Mouse (Mus musculus): ENCODE measurements around the gene Mef2a. TPM values are rescaled to one million over a fixed set of nuclear protein-coding genes. Genes with fewer than 3 reads are reported as not detected.

Mef2a gene
- 32.1 and 32.6 TPM in 2 replicates for polyA plus RNA-seq (2016; fragmentation: Nextera tagmentation; extraction: Ambion mirVana)

DNA sequence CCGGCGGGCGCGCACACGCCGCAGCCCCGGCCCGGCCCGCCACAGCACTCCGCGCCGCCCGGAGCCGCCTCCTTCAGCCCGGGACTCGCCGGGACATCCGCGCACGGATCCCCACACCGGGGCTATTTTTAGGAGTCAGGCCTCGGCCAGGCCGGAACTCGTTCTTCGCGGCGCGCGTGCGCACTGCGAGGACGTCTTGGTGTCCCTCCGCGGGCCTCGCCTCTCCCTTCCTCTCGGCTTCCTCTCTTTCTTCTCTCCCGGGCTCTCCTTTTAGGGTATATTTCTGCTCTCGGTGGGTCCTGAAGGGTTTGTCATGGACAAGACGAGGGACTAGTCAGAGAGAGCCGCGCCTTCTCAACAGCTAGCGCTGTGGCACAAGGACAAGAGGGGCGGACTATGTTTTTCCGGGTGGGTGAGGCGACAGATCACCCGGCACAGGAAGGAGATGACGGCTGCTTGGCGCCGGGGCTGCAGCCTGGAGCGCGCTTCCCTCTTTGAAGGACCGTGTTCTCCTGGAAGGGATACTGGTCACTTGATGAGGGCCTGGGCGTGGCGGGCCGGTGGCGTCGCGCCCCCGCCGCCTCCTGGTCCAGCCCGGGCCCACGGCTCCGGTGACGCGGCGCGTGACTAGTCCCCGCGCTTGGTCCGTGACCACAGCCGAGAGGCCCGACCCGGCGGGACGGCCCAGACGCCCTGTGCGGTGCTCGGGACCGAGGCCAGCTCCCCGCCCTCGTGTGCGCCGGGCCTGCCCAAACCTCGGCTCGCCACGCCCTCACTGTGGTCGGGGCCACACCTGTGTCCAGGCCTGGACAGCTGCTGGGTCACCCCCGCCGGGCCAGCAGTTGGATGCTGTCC is at the start of gene Mef2a:
Gene Mef2a (minus strand): TSS at position 130 of the 855 bp plus-strand sequence.
- under 1% methylated on average over 82 of the region's 89 CpGs for WGBS
- Histone ChIP-seq H3K9me3 (no peaks in the 10 kb centered on the region), H3K27ac (peak within 1 kb of the TSS; percentile 98), H3K36me3 (no peaks in the 10 kb centered on the region), H3K4me3 (peak within 1 kb of the TSS; percentile 96), H3K4me2 (replicated peaks) (peak within 1 kb of the TSS; percentile 93), H3K27me3 (no peaks in the 10 kb centered on the region), H3K9ac (peak within 1 kb of the TSS; percentile 98), H3K4me1 (peaks cover 10% of the 10 kb centered on the region; the same call in 1 of the 2 replicates)
- peak; percentile 86 for ATAC-seq (ENCODE audit: insufficient number of reproducible peaks, insufficient read depth, low FRiP score, low TSS enrichment)

DNA sequence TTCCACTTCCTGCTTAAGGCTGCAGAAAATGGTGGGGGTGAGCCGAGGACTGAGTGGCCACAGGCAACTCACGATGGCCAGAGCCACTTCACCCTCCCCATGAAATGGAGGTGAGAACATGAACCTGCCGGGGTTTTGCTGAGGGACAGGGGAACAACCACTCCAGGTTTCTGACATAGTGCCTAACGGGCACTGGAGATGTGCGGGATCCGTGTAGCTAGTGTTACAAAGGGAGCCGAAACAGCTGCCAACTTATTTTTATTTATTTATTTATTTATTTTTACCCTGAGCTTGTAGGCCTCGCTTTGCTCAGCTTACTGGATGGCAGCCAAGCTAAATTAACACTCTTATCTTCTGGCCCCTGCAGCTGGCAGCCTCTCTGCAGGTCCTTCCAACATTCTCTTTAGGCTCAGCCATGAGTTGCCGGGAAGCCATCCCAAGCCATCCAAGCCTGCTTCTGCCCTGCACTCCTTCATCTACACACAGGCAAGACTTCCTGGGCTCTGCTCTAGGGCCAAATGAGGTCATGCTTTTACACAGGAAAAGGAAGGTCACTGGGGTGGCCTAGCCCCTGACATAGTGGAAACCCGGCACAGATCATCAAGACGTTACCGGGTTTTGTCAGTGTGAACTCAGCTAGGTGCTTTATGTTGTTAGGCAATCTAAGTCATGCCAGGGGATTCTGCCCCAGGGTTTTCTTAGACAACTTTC is 49.0 kb upstream of the Mef2a start:
- H3K4me1 ChIP-seq = 0 out of 2 replicates have a peak, but pooled peaks cover 4% of the 10 kb centered on the region
- no peaks in the 10 kb centered on the region for H3K36me3 ChIP-seq
- H3K4me3 ChIP-seq = no peak overlapping the region
- H3K27me3 ChIP-seq = no peaks in the 10 kb centered on the region
- H3K9me3 ChIP-seq = no peaks in the 10 kb centered on the region
- H3K4me2 ChIP-seq (replicated peaks) = no peak overlapping the region
- H3K9ac ChIP-seq = no peak overlapping the region
- no peak overlapping the region for H3K27ac ChIP-seq
- ATAC-seq (ENCODE audit: insufficient number of reproducible peaks, insufficient read depth, low FRiP score, low TSS enrichment) = no peak
- WGBS = 63% methylated on average over 12 of the region's 12 CpGs

- Histone ChIP-seq H3K4me1 (0 out of 2 replicates have a peak, but pooled peaks cover 4% of the 10 kb centered on the region), H3K27me3 (no peaks in the 10 kb centered on the region), H3K9me3 (no peaks in the 10 kb centered on the region), H3K4me2 (replicated peaks) (no peak overlapping the region), H3K27ac (no peak overlapping the region), H3K9ac (no peak overlapping the region), H3K4me3 (no peak overlapping the region), H3K36me3 (no peaks in the 10 kb centered on the region)
- 64% methylated on average over 3 of the region's 3 CpGs for WGBS
- ATAC-seq (ENCODE audit: insufficient number of reproducible peaks, insufficient read depth, low FRiP score, low TSS enrichment) = no peak
Measured at GRCm38 (mm10) chr7:67421088-67421475, 48.4 kb upstream of the Mef2a start.

DNA sequence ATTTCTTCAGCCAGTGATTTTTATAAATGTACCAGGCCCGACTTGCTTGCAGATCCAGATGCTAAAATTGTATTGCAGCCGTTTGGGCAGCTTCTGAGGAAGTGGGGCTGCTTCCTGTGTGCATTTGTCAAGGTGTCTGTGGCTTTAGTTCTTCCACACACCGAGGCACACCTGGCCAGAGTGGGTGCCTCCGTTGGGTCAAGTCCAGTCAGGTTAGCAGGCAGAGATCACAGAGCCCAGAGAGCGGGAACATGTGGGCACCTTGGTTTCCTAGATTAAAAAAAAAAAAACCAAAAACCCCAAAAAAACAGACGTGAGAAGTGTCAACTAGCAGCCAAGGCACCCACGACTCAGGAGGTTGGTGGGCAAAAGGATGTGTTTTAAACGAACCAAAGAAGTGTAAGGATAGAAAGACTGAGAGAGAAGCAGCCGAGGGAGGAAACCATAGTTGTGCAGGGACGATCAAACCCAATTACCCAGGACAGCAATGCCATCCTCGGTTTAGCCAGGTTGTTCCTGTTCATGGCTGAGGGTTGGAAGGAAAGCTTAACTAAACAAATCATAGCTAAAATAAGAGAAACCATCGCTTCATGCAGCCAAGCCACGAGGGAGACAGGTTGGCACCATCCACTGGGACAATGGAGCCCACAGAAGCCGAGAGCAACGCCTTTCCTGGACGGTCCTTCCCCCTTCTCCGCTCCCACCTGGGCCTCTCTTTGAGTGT is 47.1 kb upstream of the Mef2a start:
- H3K4me1 ChIP-seq = 0 out of 2 replicates have a peak, but pooled peaks cover 4% of the 10 kb centered on the region
- ATAC-seq (ENCODE audit: insufficient number of reproducible peaks, insufficient read depth, low FRiP score, low TSS enrichment) = no peak
- H3K9me3 ChIP-seq = no peaks in the 10 kb centered on the region
- no peak overlapping the region for H3K9ac ChIP-seq
- no peak overlapping the region for H3K4me2 ChIP-seq (replicated peaks)
- no peaks in the 10 kb centered on the region for H3K36me3 ChIP-seq
- no peak overlapping the region for H3K27ac ChIP-seq
- no peaks in the 10 kb centered on the region for H3K27me3 ChIP-seq
- WGBS = 83% methylated on average over 17 of the region's 17 CpGs
- no peak overlapping the region for H3K4me3 ChIP-seq

GRCm38 (mm10) chr7:67418122-67418521 is 45.5 kb upstream of the Mef2a start:
- 90% methylated on average over 5 of the region's 5 CpGs for WGBS
- H3K4me1 ChIP-seq = 0 out of 2 replicates have a peak, but pooled peaks cover 4% of the 10 kb centered on the region
- no peak for ATAC-seq (ENCODE audit: insufficient number of reproducible peaks, insufficient read depth, low FRiP score, low TSS enrichment)
- H3K27ac ChIP-seq = no peak overlapping the region
- H3K9ac ChIP-seq = no peak overlapping the region
- H3K36me3 ChIP-seq = no peaks in the 10 kb centered on the region
- no peaks in the 10 kb centered on the region for H3K27me3 ChIP-seq
- H3K4me3 ChIP-seq = no peak overlapping the region
- no peak overlapping the region for H3K4me2 ChIP-seq (replicated peaks)
- H3K9me3 ChIP-seq = no peaks in the 10 kb centered on the region

DNA sequence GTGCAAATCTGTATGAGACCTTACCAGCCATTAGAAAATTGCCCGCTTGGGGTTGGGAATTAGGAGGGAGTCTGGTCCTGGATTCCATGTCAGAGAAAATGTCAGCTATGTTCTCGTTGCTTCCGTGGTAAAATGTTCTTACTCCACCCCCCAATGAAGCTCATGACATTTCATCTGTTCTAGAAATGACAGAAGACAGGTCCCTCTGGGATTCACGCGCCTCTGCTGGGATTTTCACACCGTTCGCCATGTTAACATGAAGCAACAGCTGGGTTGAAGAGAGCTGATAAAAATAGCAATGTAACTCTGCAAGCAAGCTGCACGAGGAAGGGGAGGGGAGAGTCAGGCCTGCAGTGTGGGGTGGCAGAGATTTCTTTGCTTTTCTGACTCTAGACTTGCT is 42.1 kb upstream of the Mef2a start:
- no peak for ATAC-seq (ENCODE audit: insufficient number of reproducible peaks, insufficient read depth, low FRiP score, low TSS enrichment)
- H3K27ac ChIP-seq = no peak overlapping the region
- 69% methylated on average over 8 of the region's 8 CpGs for WGBS

DNA sequence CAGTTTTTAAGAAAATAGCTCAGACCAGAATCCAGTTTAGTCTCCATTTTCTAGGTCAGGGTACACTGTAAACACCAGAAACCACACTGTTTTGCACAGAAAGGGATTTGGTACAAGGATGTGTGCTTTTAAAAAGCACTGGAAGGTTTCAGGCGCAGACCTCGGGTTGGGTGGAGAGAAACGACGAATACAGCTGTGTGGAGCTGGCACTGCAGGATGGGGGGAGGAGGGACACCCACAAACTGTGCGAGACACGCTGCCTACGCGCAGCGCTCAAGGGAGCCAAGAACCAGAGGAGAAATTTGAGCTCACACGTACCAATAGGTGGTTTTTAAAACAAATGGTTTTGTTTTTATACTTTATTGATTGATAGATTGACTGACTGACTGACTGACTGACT is 40.0 kb upstream of the Mef2a start:
- 74% methylated on average over 10 of the region's 10 CpGs for WGBS
- H3K9ac ChIP-seq = no peak overlapping the region

More for the DNA sequence above, 42.1 kb upstream of the Mef2a start:
- Histone ChIP-seq H3K4me3 (no peak overlapping the region), H3K27me3 (no peaks in the 10 kb centered on the region), H3K4me1 (no peaks in the 10 kb centered on the region), H3K36me3 (no peaks in the 10 kb centered on the region), H3K4me2 (replicated peaks) (no peak overlapping the region), H3K9me3 (no peaks in the 10 kb centered on the region), H3K9ac (no peak overlapping the region)

DNA sequence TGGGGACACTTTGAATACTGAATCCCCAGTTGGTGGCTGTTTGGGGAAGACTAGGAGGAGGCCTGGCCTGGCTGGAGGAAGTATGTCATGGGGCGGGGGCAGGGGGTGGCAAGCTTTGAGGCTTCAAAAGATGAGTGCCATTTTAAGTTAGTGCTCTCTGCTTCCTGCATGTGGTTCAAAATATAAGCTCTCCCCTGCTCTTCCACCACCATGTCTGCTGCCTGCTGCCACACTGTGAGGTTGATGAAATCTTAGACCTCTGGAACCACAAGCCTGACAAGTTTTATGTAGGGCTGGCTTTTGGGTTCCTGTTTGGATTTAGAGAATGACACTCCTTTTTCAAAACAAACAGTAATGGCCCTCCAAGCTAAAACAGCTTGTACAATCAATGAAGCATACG is 34.4 kb upstream of the Mef2a start:
- no peaks in the 10 kb centered on the region for H3K9me3 ChIP-seq
- no peak overlapping the region for H3K27ac ChIP-seq
- H3K4me1 ChIP-seq = no peaks in the 10 kb centered on the region
- no peaks in the 10 kb centered on the region for H3K27me3 ChIP-seq
- no peaks in the 10 kb centered on the region for H3K36me3 ChIP-seq
- no peak for ATAC-seq (ENCODE audit: insufficient number of reproducible peaks, insufficient read depth, low FRiP score, low TSS enrichment)
- H3K4me2 ChIP-seq (replicated peaks) = no peak overlapping the region
- H3K4me3 ChIP-seq = no peak overlapping the region
- no peak overlapping the region for H3K9ac ChIP-seq
- 78% methylated on average over 2 of the region's 2 CpGs for WGBS

More for the DNA sequence above, 40.0 kb upstream of the Mef2a start:
- no peaks in the 10 kb centered on the region for H3K36me3 ChIP-seq
- H3K9me3 ChIP-seq = no peaks in the 10 kb centered on the region
- no peak overlapping the region for H3K27ac ChIP-seq
- ATAC-seq (ENCODE audit: insufficient number of reproducible peaks, insufficient read depth, low FRiP score, low TSS enrichment) = no peak
- H3K4me2 ChIP-seq (replicated peaks) = no peak overlapping the region
- H3K4me1 ChIP-seq = no peaks in the 10 kb centered on the region
- H3K4me3 ChIP-seq = no peak overlapping the region
- H3K27me3 ChIP-seq = no peaks in the 10 kb centered on the region

DNA sequence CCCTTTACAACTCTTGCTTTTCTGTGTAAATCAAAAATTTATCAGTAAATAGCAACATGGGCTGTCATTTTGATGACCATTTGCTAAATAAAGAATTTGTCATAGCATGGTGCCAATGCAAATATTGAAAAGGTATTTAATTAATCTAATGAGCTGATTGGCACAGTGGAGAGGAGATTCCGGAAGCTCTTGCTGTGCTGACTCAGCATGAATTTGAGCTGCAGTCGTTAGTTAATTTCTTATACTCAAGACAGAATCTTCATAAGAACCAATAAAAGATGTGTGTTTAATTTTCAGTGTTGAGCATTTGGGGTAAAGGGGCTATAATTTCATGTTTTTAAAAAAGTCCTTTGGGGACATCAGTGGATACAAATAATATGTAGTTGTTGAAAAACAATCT is 31.5 kb upstream of the Mef2a start:
- H3K4me3 ChIP-seq = no peak overlapping the region
- H3K9ac ChIP-seq = no peak overlapping the region
- no peak overlapping the region for H3K27ac ChIP-seq
- ATAC-seq (ENCODE audit: insufficient number of reproducible peaks, insufficient read depth, low FRiP score, low TSS enrichment) = no peak
- H3K27me3 ChIP-seq = no peaks in the 10 kb centered on the region
- 81% methylated on average over 2 of the region's 2 CpGs for WGBS
- no peaks in the 10 kb centered on the region for H3K36me3 ChIP-seq
- H3K4me1 ChIP-seq = no peaks in the 10 kb centered on the region
- no peak overlapping the region for H3K4me2 ChIP-seq (replicated peaks)
- H3K9me3 ChIP-seq = no peaks in the 10 kb centered on the region

DNA sequence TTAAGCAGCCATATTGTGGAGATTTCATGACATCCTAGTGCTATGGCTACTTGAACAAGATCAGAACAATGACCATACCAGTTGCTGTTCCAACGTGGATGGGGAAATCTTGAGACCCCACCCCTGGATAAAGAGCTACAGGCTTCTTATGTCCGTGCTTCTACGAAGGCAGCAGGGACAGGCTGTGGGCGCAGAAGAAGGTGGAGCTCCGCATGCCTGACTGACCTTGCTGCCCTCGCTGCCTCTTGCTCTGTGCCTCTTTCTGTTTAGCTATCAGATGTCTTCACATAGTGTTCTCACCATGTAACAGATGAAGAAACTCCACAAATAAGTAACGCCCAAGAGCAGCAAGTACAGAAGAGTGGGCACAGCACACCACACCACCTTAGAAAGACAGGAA is 29.7 kb upstream of the Mef2a start:
- no peak overlapping the region for H3K27ac ChIP-seq
- H3K4me1 ChIP-seq = no peaks in the 10 kb centered on the region
- no peak overlapping the region for H3K4me3 ChIP-seq
- no peak overlapping the region for H3K4me2 ChIP-seq (replicated peaks)
- no peaks in the 10 kb centered on the region for H3K36me3 ChIP-seq
- no peaks in the 10 kb centered on the region for H3K27me3 ChIP-seq
- 68% methylated on average over 7 of the region's 7 CpGs for WGBS
- H3K9ac ChIP-seq = no peak overlapping the region
- no peaks in the 10 kb centered on the region for H3K9me3 ChIP-seq
- no peak for ATAC-seq (ENCODE audit: insufficient number of reproducible peaks, insufficient read depth, low FRiP score, low TSS enrichment)

- Histone ChIP-seq H3K4me2 (replicated peaks) (no peak overlapping the region), H3K27ac (no peak overlapping the region), H3K27me3 (no peaks in the 10 kb centered on the region), H3K36me3 (no peaks in the 10 kb centered on the region), H3K4me1 (no peaks in the 10 kb centered on the region), H3K9me3 (no peaks in the 10 kb centered on the region), H3K9ac (no peak overlapping the region), H3K4me3 (no peak overlapping the region)
- ATAC-seq (ENCODE audit: insufficient number of reproducible peaks, insufficient read depth, low FRiP score, low TSS enrichment) = no peak
- 44% methylated on average over 5 of the region's 5 CpGs for WGBS
Measured at GRCm38 (mm10) chr7:67401379-67401778, 28.7 kb upstream of the Mef2a start.
